Mouse (Mus musculus): ENCODE results near the gene Hmg20a. TPM values are rescaled to one million over a fixed set of nuclear protein-coding genes. Genes with fewer than 3 reads are reported as not detected.

The Hmg20a gene
- total RNA-seq, 1 experiment: 11.5 TPM

DNA sequence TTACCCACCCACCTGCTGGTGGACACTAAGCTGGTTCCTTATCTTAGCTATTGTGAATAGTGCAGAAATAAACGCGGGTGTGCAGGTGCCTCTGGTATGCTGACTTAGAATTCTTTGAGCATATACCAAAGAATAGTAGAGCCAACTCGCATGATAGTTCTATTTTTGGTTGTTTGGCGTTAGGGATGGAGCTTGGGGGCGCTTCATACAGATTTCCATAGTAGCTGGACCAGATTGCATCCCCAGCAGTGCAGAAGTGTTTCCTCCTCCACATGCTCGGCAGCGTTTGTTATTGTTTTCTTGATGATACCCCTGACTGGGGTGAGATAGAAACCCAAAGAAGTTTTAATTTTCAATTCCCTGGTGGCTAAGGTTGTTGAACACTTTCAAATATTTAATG, 21.3 kb downstream of the Hmg20a start:
- Histone ChIP-seq H3K9me3 (ENCODE audit: control insufficient read depth, insufficient read depth, low read depth, low read length) (no peaks in the 10 kb centered on the region), H3K36me3 (ENCODE audit: control insufficient read depth, insufficient read depth, low read length, poor library complexity, severe bottlenecking) (no peaks in the 10 kb centered on the region), H3K4me3 (ENCODE audit: insufficient read depth in 1 of 2, low read depth in 1 of 2, low read length in 2 of 2, poor library complexity in 1 of 2, severe bottlenecking in 1 of 2) (no peak overlapping the region), H3K9ac (ENCODE audit: insufficient read depth, low read depth, low read length, poor library complexity, severe bottlenecking) (no peak overlapping the region), H3K4me1 (ENCODE audit: control insufficient read depth in 2 of 2, insufficient read depth in 2 of 2, low read length in 2 of 2, poor library complexity in 1 of 2) (no peaks in the 10 kb centered on the region), H3K27ac (ENCODE audit: insufficient read depth, low read depth, low read length, poor library complexity, severe bottlenecking) (no peak overlapping the region)
- in situ Hi-C loops (cut with MboI; ENCODE audit: low sequenced_read_pairs in 2 of 2, unreplicated experiment in 2 of 2): no loop called here
- no peak for TF ChIP-seq HCFC1 (IDR thresholded peaks at IDR 0.05; ENCODE audit: borderline replicate concordance, insufficient read depth, low read length)
- TF ChIP-seq ZNF384 (IDR thresholded peaks at IDR 0.05; ENCODE audit: low read depth, low read length): no peak
- no peak for TF ChIP-seq CHD2 (IDR thresholded peaks at IDR 0.05; ENCODE audit: low read depth, low read length)
- TF ChIP-seq ZC3H11A (IDR thresholded peaks at IDR 0.05; ENCODE audit: borderline replicate concordance, low read depth, low read length): no peak
- no peak for TF ChIP-seq MAFK (IDR thresholded peaks at IDR 0.05; ENCODE audit: insufficient read depth, low read depth, low read length)
- no peak for DNase-seq (ENCODE audit: low read depth, low spot score)

DNA sequence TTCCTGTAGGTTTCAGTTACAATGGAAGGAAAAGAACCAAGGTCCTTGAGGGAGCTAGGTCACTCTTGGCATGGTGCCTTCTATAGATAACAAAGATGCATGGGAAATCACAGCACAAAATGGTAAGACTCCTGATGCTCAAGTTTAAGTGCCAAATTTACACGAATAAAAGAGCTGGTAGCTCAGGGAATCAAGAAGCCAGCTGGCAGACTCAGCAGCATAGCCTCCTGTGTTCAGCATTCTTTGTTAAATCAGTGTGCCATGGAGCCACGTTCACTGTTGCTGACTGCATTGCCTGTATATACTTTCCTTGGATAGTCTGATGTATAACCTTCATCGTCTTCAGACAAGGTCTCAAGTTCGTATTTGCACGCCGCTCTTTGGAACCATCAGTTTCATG, 33.2 kb downstream of the Hmg20a start:
- Histone ChIP-seq H3K4me1 (ENCODE audit: control insufficient read depth in 2 of 2, insufficient read depth in 2 of 2, low read length in 2 of 2, poor library complexity in 1 of 2) (no peaks in the 10 kb centered on the region; a peak in 2 of 4 replicates), H3K4me3 (ENCODE audit: insufficient read depth in 1 of 2, low read depth in 1 of 2, low read length in 2 of 2, poor library complexity in 1 of 2, severe bottlenecking in 1 of 2) (no peak overlapping the region), H3K9ac (ENCODE audit: insufficient read depth, low read depth, low read length, poor library complexity, severe bottlenecking) (no peak overlapping the region), H3K36me3 (ENCODE audit: control insufficient read depth, insufficient read depth, low read length, poor library complexity, severe bottlenecking) (no peaks in the 10 kb centered on the region), H3K9me3 (ENCODE audit: control insufficient read depth, insufficient read depth, low read depth, low read length) (no peaks in the 10 kb centered on the region), H3K27ac (ENCODE audit: insufficient read depth, low read depth, low read length, poor library complexity, severe bottlenecking) (no peak overlapping the region)
- in situ Hi-C loops (cut with MboI; ENCODE audit: low sequenced_read_pairs in 2 of 2, unreplicated experiment in 2 of 2): no loop called here
- TF ChIP-seq CHD2 (IDR thresholded peaks at IDR 0.05; ENCODE audit: low read depth, low read length) (no peak), MAFK (IDR thresholded peaks at IDR 0.05; ENCODE audit: insufficient read depth, low read depth, low read length) (no peak), HCFC1 (IDR thresholded peaks at IDR 0.05; ENCODE audit: borderline replicate concordance, insufficient read depth, low read length) (no peak), ZC3H11A (IDR thresholded peaks at IDR 0.05; ENCODE audit: borderline replicate concordance, low read depth, low read length) (no peak), ZNF384 (IDR thresholded peaks at IDR 0.05; ENCODE audit: low read depth, low read length) (no peak)
- no peak for DNase-seq (ENCODE audit: low read depth, low spot score)

DNA sequence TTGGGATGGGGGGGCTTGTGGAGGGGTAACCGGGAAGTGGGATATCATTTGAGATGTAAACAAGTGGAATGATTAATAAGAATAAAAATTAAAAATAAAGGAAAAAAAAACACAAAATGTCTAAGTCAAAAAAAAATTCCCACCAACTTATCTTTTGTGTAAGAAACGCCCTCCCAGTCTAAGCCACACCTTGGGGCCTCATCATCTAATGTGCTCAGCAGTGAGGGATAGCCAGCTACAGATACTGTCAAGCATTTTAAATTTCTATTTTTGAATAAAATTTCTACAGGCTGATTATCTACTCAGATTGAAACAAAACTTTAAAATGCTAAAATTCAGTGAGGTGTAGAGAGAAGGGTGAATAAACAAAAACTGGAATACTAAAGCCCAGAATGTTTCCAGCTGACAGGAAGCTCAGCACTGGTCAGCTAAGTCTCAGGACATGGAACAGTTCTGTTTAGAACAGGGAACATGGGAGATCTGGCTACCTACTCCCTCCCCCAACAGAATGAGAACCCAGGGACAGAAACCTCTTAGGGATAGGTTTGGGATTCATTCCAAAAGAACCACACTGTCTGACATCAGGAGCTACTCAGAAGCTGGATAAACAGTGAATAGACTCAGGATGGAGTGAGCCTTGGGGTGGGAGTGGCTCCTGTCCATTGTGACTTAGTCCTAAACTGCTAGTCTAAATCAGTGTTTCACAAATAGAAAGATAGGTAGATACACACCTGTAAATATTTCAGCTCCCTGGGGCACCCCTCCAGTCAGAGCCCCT, 34.8 kb downstream of the Hmg20a start:
- no peaks in the 10 kb centered on the region; a peak in 2 of 4 replicates for H3K4me1 ChIP-seq (ENCODE audit: control insufficient read depth in 2 of 2, insufficient read depth in 2 of 2, low read length in 2 of 2, poor library complexity in 1 of 2)
- in situ Hi-C loops (cut with MboI; ENCODE audit: low sequenced_read_pairs in 2 of 2, unreplicated experiment in 2 of 2): no loop called here
- H3K9me3 ChIP-seq (ENCODE audit: control insufficient read depth, insufficient read depth, low read depth, low read length): no peaks in the 10 kb centered on the region
- H3K4me3 ChIP-seq (ENCODE audit: insufficient read depth in 1 of 2, low read depth in 1 of 2, low read length in 2 of 2, poor library complexity in 1 of 2, severe bottlenecking in 1 of 2): no peak overlapping the region
- no peak overlapping the region for H3K9ac ChIP-seq (ENCODE audit: insufficient read depth, low read depth, low read length, poor library complexity, severe bottlenecking)
- H3K27ac ChIP-seq (ENCODE audit: insufficient read depth, low read depth, low read length, poor library complexity, severe bottlenecking): no peak overlapping the region
- no peaks in the 10 kb centered on the region for H3K36me3 ChIP-seq (ENCODE audit: control insufficient read depth, insufficient read depth, low read length, poor library complexity, severe bottlenecking)
- no peak for DNase-seq (ENCODE audit: low read depth, low spot score)
- TF ChIP-seq ZNF384 (IDR thresholded peaks at IDR 0.05; ENCODE audit: low read depth, low read length) (no peak), CHD2 (IDR thresholded peaks at IDR 0.05; ENCODE audit: low read depth, low read length) (no peak), MAFK (IDR thresholded peaks at IDR 0.05; ENCODE audit: insufficient read depth, low read depth, low read length) (no peak), ZC3H11A (IDR thresholded peaks at IDR 0.05; ENCODE audit: borderline replicate concordance, low read depth, low read length) (no peak), HCFC1 (IDR thresholded peaks at IDR 0.05; ENCODE audit: borderline replicate concordance, insufficient read depth, low read length) (no peak)

DNA sequence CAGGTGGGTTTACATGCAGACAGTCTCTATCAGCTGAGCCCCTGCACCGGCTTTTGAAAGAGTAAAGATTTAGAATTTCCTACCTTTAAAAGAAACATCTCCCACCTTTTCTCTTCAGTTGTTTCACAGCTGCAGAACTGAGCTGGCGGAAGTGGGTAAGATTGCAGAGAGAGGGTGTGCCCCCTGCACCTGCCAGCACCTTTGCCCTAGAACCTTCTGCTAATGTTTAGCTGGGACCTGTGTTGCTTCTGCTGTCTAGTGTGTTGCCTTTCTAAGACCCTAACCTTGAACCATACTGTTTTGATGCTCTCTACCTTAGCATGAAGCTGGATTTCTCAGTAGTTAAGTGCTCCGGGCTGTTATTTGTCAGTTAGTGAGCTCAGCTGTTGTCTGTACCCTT, 38.0 kb downstream of the Hmg20a start:
- H3K9me3 ChIP-seq (ENCODE audit: control insufficient read depth, insufficient read depth, low read depth, low read length): no peaks in the 10 kb centered on the region
- H3K4me3 ChIP-seq (ENCODE audit: insufficient read depth in 1 of 2, low read depth in 1 of 2, low read length in 2 of 2, poor library complexity in 1 of 2, severe bottlenecking in 1 of 2): no peak overlapping the region
- H3K27ac ChIP-seq (ENCODE audit: insufficient read depth, low read depth, low read length, poor library complexity, severe bottlenecking): no peak overlapping the region
- H3K36me3 ChIP-seq (ENCODE audit: control insufficient read depth, insufficient read depth, low read length, poor library complexity, severe bottlenecking): no peaks in the 10 kb centered on the region
- DNase-seq (ENCODE audit: low read depth, low spot score): no peak
- TF ChIP-seq ZNF384 (IDR thresholded peaks at IDR 0.05; ENCODE audit: low read depth, low read length) (no peak), CHD2 (IDR thresholded peaks at IDR 0.05; ENCODE audit: low read depth, low read length) (no peak), ZC3H11A (IDR thresholded peaks at IDR 0.05; ENCODE audit: borderline replicate concordance, low read depth, low read length) (no peak), HCFC1 (IDR thresholded peaks at IDR 0.05; ENCODE audit: borderline replicate concordance, insufficient read depth, low read length) (no peak), MAFK (IDR thresholded peaks at IDR 0.05; ENCODE audit: insufficient read depth, low read depth, low read length) (no peak)
- no peaks in the 10 kb centered on the region; a peak in 2 of 4 replicates for H3K4me1 ChIP-seq (ENCODE audit: control insufficient read depth in 2 of 2, insufficient read depth in 2 of 2, low read length in 2 of 2, poor library complexity in 1 of 2)
- no peak overlapping the region; the same call in 1 of the 2 replicates for H3K9ac ChIP-seq (ENCODE audit: insufficient read depth, low read depth, low read length, poor library complexity, severe bottlenecking)
- in situ Hi-C loops (cut with MboI; ENCODE audit: low sequenced_read_pairs in 2 of 2, unreplicated experiment in 2 of 2): no loop called here

Measured in ES-E14 (cell line).